Mouse (Mus musculus): Measurements from ENCODE around the gene Rnasek. TPM values are rescaled to one million over a fixed set of nuclear protein-coding genes. Genes with fewer than 3 reads are reported as not detected.

Gene Rnasek
- total RNA-seq, 2 experiments from 2014 or later = 29.7 to 221 TPM

DNA sequence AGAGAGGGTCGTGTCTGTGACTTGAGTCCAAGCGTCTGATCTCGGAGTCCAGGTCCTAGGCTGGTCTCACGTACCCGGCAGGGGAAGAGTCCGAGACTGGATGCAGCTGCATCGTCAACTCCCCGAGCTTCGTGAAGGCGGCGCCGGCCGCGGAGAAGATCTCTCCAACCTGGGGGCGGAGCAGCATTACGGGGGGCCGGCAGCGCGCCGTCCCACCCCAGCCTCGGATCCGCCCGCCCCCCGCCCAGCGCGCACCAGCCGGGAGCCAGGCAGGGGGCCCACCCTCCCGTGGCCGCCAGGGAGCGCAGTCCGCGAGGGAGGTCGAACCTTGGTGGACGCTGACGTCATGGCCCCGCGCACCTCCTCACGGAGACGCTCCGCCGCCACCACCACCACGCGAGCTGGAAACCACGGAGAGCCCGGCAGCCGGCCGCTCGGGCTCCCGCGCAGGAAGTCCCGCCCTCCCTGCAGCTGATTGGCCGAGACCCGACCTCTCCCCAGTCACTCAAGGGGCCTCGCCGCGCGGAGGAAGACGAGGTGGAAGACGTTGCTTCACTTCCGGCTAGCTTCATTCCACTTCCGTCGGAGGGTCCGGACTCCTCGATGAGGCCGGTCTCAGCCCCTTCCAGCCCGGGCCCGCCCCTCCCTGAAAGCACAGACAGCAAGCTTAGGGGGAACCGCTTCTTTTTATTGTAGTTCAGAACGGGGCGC is 2.0 kb downstream of the Rnasek start, which contains the start of gene 0610010K14Rik:
0610010K14Rik (minus strand) TSS at position 458 of the 711 bp plus-strand sequence.
- ATAC-seq (ENCODE audit: poor library complexity, severe bottlenecking) = peak; percentile 92

DNA sequence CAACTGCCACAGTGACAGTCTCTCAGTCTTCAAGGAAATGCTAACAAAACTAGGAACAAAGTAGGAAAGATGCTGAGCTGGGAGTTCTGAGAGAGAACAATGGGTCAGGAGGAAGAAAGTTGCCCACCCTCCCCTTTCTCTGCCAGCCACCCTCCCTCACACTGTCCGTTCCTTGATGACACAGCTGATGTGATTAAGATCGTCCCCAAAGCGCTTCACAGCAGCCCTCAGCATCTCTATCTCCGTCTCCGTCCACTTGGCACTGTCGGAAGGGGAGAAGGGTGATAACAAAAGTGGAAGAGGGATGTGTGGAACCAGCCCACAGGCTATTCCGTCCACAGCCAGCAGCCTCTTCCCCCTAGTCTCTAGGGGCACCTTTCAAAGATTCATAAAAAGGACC is 2.9 kb downstream of the Rnasek start:
- no peak for ATAC-seq (ENCODE audit: poor library complexity, severe bottlenecking)

DNA sequence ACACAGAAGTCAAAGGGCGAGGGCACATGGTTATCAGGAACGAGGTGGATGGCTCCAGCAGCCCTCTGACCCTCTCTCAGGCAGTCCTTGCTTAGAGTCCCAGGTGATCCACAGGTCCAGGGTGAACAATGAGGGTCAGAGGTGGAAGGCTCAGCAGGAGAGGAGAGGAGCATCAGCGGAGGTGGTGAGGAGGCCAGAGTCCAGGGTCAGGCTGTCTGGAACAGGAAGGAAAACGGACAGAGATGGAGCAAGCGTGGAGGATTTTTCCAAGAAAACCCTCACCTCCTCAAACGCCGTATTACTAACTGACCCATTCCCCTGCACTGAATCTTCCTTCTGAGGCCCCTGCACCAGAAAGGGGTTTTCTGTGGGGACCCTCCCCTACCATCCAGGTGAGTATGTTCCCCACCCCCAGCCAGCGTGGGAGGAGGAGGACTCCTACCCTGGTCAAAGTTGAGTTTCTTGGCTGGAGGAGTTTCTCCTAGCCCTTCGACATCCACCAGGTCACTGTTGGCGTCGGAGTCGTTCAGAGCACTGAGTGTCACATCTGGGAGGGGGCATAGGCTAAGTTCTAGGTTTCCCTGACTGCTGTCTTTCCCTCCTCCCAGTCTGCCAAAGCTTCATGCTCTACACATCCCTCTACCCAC is 4.3 kb downstream of the Rnasek start:
- no peak for ATAC-seq (ENCODE audit: poor library complexity, severe bottlenecking)

DNA sequence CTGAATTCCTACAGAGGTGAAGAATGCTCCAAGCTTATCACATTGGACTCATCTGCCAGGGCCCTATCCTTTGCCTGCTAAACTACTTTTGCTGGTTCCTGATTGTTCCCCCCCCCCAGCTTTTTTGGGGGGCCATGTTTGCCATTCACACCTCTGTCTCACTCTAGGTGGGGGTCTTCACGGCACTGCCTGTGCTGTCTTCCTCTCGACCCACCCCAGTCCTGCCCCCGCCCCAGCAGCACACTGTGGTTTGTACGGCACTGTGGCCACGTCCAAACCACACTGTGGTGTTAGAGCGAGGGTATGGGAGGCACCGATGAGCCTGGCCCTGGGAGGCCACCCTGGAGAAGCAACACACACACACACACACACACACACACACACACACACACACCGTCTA is 5.1 kb downstream of the Rnasek start:
- ATAC-seq (ENCODE audit: poor library complexity, severe bottlenecking) = no peak

DNA sequence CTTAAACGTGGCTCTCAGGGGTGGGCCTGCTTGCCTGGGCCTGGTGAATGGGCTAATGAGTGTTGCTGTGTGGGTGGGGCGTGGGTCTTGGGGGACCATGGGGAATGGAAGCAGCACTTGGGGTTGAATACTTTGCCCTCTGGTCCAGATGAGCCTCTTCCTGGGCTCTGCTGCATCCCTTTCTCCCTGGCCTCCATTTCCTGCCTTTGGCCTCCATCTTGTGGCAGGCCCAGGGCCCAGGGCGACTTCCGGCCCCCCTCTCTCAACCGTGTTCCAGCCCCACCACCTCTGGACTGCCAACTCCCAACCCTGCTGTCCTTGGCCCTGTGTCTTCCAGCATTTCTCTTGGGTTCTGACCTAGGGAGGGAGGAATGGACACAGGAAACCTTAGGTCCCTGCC is 5.6 kb downstream of the Rnasek start:
- no peak for ATAC-seq (ENCODE audit: poor library complexity, severe bottlenecking)

DNA sequence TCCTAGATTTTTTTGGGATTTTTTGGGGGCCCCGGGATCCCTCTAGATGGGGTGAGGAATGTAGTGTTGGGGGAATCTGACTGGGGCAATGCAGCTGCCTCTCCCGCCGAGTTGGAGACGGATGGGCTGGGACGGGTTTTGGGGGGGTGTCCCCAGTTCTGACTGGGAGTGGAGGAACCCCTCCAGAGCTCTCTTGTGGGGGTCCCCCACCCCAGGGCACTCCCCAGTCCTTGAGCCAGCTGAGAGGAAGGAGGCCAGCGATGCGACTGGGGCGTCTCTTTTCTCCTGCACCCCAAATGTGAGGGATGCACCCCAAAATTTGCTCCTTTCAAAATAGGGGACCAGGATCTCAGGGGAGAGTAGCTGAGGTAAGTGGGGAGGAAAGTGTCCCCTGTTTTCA is 6.6 kb downstream of the Rnasek start:
- no peak for ATAC-seq (ENCODE audit: poor library complexity, severe bottlenecking)

DNA sequence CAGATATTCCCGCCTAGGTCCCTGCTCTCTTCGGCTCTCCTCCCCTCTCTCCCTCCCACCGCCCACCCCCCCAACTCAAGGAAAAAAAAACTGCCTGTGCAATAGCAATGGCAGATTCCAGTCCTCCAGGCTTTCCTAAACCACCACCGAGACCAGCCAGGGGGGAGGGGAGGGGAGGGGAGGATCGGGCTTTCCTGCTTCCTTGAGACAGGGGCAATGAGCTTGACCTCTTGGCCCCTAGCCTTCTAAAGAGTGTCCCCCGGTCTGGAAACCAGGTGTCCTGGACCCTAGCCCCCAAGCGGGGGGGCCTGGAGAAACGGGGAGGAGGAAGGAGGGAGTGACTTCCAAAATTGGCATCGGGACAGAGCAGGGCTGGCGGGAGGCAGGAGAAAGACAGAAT is 7.1 kb downstream of the Rnasek start:
- ATAC-seq (ENCODE audit: poor library complexity, severe bottlenecking) = no peak

DNA sequence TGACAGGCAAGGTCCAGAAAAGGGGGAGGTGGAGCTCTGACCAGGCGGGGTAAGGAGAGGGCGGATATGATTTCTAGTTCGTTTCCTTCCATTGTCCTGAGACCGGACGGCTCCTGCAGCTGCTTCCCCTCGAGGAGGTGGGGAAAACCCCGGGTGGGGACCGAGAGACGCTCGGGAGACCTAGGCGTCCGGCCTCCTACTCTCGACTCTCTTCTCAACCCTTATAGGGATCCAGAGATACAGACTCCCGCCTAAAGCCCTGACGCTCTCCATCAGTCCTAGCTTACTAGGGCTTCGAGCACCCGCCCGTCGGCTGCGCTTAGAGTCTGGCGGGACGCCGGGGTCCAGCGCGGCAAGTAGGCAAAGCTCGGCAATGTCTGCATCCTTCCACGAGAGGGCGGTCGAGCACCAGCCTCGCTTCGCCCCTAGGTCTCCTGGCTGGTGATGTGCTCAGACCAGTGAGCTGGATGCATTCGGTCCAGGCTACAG is 9.4 kb downstream of the Rnasek start:
- ATAC-seq (ENCODE audit: poor library complexity, severe bottlenecking) = peak; percentile 96

DNA sequence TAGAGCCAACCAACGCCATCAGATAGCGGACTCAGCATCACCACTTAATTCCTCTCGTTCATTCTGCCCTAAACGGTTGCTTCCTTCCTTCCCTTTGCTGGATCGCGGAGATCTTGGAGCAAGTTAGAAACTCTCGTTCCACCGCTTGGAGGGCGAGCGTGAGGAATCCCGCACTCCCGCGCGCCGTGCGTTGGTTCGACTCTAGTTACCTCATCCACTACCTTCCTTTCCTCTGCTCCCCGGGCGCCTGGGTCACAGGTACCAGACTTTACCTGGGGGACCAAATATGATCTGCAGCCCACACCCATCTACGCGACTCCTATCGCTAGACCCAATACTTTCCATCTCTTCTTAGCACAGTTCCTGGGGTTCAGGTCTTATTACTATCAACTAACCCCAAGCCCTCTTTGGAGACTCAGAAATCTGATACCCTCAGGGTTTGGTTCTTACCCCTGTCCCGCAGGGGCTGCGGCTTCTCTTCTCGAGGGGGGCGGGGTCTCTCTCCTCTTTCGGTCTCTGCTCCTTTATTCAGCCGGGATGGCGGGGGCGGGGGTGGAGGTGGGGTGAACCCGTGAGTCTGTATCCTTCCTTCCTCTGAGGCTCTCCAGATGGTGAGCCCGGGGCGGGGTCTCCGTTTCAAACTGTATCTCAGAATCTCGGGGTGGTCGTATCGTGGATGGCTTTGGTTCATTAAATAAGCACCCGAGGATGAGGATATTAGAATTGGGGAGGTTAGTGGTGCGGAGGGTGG is 10.2 kb downstream of the Rnasek start, which contains the start of gene Bcl6b:
Bcl6b (minus strand) TSS at position 539 of the 751 bp plus-strand sequence.
- no peak for ATAC-seq (ENCODE audit: poor library complexity, severe bottlenecking)

DNA sequence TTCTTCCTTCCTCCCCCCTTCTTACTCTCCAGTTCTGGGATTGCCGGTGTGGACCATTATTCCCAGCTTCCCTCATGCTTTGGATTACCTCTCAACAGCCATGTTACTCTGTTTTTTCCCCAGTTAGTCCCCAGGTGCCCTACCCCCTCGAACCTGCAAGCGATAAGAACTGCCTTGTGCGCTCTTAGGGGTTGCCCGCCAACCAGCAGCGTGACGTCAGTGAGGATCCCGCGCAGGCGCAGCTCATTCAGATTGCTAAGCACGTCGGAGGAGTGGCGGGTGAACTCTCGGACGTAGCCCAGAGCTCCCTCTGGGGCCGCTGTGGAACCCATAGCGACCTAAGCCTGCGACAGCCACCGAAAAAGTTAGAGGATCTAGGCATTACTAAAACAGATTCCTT is 10.8 kb downstream of the Rnasek start:
- peak; percentile 38 for ATAC-seq (ENCODE audit: poor library complexity, severe bottlenecking)

DNA sequence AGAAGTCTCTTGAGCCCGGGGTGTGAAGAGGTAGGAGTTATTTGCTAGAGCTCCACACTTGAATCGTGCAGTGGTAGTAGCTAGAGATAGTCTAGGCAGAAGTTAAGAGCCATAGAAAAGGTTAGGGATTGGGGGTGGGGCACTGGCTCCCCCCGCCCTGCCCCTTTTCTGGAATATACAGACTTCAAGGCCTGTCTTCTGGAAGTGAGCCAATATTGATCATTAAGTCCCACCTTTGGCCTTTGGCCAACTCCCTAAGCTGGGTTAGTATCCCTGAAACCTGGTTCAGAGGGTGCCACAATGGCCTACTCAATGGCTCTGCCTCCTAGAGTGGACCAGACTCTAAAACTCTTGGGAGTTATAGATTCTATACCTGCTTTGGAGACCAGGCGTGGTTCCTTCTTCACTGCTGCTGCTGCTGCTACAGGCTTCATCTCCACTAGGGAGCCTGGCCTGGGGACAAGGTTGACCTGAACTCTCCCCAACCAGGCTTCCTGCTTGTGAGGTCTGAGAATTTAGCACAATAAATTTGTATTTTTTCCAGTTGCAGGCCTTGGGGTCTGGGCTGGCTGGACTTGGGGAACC is 11.9 kb downstream of the Rnasek start:
- no peak for ATAC-seq (ENCODE audit: poor library complexity, severe bottlenecking)

DNA sequence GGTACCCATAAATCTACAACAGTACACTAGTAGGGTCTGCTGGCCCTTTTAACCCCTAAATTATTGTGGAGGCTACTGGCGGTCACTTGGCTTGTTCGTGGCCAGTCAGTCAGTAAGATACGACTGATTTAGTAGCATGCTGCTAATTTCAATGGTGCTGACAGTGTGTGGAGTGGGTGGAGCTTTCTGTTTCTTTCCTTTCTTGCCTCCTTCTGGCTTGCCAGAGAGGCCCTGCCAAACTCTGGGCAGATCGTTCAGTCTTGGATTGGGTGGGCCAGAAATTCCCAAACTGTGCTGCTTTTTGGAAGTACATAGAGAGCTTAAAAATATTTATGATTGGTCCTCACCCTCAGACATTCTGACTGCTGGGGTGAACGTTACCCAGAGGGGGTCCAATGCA is 12.5 kb downstream of the Rnasek start:
- ATAC-seq (ENCODE audit: poor library complexity, severe bottlenecking) = no peak

DNA sequence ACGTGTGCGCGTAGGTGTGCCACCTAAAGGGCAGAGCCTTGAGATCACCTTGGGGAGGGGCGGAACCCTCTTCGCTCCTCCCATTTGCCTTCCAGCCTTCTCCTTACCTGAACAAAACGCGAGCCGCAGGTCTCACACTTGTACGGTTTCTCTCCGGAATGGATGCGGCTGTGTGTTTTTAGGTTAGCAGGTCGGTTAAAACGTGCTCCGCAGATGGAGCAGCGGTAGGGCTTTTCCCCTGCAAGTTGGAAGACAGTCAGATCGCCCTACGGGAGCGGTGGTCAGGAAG is 13.1 kb downstream of the Rnasek start:
- no peak for ATAC-seq (ENCODE audit: poor library complexity, severe bottlenecking)

DNA sequence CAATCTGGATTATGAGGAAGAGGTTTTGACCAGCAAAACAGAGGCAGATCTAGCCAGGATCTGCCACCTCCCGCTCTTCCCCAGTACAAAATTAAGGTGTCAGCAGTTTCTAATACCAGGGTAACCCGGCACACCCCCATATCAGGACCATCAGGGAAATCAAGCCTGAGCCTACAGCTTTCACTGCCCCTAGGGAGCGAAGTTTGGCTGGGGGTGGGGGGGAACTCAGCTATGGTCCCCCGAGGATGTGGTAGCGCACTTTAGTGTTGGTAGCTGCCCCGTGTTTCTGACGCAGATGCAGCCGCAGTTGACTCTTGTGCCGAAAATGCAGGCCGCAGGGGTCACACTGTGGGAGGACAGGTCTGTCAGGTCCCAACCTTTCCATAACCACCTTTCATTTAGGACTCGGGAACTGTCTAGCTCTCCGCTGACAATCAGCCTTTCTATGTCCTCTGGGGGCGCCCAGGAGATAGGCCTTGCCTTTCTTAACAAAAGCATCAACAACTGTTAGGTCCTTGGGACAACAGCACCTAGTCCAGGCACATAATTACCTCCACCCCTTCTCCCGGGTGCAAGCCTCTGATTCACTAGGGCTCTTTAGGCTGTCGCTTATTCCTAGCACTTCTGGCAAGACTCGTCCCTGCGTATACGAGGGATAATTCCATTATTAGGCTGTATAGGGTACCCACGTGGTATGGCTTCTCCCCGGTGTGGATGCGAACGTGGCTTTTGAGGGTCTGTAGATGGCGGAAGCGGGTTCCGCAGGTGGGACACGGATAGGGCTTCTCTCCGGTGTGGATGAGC is 13.6 kb downstream of the Rnasek start:
- ATAC-seq (ENCODE audit: poor library complexity, severe bottlenecking) = no peak

DNA sequence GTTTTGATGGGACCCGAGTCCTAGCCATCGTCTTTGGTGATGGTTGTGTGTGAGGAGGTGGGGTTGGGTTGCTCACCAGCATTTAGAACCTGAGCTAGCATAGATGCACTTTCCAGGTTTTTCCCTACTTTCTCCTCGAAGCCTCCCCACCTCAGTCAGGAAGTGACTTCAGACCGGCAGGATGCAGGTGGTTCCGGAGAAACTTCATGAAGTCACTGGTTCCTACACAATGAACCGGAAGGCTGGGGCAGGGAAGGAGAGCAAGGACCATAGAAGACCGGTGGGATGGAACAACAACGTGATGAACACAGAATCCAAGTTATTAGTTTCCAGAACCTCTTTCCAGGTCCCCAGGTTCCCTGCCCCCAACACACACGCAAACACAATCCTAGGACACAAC is 15.9 kb downstream of the Rnasek start:
- ATAC-seq (ENCODE audit: poor library complexity, severe bottlenecking) = no peak

DNA sequence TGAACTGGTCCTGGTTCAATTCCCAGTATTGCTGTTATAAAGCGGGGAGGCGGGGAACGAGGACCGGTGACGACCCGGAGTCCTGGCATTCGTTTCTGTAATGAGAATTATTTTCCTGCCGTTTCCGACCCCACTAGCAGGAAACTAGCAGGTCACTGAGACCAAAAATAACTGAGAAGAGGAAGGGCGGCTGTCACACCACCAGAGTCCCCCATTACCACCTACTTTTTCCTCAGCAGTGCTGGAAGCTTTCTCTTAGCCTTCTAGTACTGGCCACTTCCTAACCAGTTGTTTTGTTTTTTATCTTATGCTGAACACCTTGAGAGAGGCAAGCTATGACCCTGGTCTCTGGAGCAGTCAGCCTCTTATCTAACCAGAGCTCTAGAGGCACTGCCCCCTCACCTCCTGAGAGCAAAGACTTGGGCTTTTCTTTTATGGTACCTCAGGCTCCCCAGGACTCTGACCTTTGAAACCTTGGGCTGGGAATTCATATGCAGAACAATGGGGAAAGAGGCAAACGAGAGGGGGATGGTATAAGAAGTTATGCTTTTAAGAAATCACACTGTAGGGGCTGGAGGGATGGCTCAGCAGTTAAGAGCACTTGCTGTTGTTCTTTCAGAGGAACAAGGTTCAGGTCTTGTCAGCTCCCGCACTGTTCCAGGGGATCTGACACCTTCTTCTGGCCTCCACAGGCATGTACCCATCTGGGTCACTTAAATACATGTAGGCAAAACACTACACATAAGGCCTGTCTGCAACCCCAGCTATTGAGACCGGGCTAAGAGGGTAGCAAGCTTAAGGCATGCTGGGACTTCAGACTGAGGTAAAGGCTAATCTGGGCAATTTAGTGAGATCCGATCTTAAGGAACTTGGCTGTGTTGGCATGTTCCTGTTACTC is 17.8 kb downstream of the Rnasek start:
- ATAC-seq (ENCODE audit: poor library complexity, severe bottlenecking) = no peak

DNA sequence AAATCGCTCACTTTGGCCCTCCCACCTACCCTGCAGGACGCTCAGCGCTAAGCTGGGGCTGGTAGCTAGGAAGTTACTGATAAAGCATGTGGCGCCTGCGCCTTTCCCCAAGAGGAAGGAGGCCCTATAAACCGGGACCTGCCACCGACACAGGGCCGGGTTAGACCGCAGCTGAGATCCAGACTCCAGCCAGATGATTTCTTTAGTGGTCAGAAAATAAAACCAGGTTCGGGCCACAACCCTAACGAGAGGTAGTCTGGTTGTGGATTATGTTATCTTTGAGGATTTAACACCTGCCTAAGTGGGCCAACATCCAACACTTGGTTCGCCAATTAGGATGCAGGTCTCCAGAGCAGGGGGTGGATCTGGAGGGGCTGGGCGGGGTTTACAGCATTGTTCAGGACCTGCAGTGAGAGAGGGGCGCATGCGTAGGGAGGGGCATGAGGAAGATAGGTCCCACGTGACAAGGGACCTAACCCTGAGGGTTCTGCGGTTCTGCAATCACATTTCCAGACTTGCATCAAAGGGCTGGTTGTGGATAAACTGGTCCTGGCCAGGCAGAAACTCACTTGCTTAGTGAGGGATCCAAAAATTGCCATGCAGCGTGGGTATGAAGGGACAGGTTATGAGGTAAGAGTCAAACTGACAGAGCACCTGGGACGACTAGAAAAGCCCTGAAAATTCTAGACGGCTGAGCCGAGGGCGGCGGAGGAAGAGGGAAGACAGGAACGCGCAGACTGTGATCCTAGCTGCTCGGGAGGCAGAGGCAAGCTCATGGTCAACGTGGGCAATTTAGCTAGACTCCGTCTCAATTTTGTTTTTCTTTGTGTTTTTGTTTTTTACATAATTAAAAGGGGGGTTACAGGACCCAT is 18.7 kb downstream of the Rnasek start, which contains the start of gene Slc16a13:
Slc16a13 (minus strand) TSS at position 334 of the 872 bp plus-strand sequence.
- peak; percentile 83 for ATAC-seq (ENCODE audit: poor library complexity, severe bottlenecking)

DNA sequence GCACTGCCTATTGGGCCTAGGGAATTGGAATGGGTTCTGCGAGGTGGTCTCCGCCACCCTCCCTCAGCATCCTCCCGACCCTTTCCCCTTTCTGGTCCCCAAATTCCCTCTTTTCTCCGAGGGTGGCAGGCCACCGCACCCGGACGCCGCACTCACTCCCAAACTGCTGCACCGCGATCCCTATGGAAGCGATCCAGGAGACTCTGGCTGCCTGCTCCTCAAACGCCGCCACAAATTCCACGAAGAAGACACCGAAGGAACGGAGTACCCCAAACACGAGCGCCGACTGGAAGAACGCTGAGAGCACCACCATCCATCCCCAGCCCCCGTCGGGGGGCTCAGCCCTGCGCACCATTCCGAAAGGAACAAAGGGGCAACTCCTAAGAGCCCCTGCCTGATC is 19.3 kb downstream of the Rnasek start:
- no peak for ATAC-seq (ENCODE audit: poor library complexity, severe bottlenecking)

DNA sequence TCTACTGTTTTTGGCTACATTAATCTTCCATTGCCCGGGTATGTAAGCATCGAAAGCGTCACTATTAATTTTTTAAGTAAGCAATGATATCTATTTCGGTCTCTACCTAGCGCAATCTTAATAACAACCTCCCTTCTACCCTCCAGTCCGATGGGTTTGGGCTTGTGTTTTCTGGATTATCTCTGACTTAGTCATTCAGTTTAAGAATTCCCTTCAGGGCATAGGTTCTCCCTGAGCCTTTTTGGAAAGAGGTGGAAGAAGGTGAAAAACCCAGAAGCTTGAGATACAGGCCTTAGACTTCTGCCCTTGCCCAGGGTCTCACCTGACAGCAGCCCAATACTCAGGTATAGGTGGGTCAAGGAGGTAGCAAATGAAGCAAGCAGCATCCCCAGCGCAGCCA is 19.8 kb downstream of the Rnasek start:
- no peak for ATAC-seq (ENCODE audit: poor library complexity, severe bottlenecking)

Measured in megakaryocyte, adult 5-6 weeks (primary cell).